Mouse (Mus musculus): Measurements from ENCODE around the gene Tmem121b.

Tmem121b gene

DNA sequence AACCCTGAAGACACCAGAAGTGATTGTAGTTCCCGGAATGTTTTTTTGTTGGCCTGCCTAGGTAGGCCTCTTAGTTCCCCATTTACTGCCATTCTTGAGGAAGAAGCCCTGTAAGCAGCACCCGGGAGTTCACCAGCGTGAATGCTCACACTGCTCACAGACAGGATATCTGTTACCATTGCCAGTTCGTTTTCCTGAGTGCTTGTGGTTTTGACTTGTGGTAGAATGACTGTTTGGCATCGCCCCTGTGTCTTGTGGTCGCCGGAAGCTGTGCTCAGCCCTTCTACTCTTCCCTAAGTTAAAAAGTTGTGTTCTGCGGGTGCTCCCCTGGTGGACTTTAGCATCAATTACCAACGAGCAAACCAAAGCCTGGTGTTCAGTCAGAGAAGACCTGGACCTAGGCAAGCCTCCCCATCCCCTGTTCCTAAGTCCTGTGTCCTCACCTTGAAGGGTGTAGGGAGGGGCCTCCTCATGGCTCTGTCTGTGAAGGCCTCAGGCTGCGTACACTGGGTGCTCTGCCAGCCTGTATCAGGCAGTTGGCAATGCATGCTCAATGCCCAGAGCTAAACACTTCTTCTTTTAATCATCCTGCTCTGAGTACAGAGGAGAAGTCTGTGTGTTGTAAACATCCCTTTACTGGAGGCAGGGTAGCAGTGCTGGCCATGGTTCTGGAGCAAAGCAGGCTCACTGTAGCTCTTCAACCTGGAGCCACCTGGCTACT, 26.8 kb downstream of the Tmem121b start:
- peak; percentile 69 to 77 for DNase-seq (ENCODE audit: low read depth in 2 of 2, low spot score in 2 of 2)

DNA sequence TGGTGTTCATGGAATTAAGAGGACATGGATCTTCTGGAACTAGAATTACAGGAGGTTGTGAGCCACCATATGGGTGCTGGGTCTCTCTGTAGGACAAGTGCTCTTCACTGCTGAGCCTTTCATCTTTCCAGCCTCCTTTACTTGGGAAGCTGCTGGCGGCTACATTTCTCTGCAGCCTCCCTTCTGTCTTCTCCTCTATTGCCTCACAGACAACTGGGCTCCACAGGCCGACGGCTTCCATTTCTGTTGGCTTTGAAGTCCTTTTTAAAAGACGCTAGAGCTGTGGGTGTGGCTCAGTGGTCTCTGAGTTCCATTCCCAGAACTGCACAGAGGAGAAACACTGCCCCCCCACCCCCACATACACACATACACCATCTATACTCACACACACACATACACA, 28.2 kb downstream of the Tmem121b start:
- no peak for DNase-seq (ENCODE audit: low read depth in 2 of 2, low spot score in 2 of 2)

- DNase-seq (ENCODE audit: low read depth in 2 of 2, low spot score in 2 of 2) = no peak
These were observed 29.1 kb downstream of the Tmem121b start for GRCm38 (mm10) chr6:120464406-120464939.

DNA sequence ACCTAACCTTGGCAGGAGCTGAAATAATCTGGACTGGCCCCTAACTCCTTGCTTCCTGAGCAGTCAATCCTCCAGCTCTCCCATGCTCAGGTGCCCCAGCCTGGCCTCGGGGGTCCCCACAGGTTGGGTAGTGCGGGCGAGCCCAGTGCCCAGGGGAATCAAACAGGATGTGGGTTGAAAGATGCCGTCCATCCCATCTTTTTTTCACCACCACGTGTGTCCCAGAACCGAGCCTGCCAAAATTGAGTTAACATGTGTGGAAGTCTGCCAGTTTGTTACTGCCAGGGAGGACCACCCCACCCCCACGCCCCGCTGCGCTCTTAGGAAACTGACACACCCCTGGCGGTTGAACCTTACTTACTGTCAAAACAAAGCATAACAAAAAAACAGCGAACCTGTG, 29.7 kb downstream of the Tmem121b start:
- DNase-seq (ENCODE audit: low read depth in 2 of 2, low spot score in 2 of 2) = peak; percentile 31 to 55

DNA sequence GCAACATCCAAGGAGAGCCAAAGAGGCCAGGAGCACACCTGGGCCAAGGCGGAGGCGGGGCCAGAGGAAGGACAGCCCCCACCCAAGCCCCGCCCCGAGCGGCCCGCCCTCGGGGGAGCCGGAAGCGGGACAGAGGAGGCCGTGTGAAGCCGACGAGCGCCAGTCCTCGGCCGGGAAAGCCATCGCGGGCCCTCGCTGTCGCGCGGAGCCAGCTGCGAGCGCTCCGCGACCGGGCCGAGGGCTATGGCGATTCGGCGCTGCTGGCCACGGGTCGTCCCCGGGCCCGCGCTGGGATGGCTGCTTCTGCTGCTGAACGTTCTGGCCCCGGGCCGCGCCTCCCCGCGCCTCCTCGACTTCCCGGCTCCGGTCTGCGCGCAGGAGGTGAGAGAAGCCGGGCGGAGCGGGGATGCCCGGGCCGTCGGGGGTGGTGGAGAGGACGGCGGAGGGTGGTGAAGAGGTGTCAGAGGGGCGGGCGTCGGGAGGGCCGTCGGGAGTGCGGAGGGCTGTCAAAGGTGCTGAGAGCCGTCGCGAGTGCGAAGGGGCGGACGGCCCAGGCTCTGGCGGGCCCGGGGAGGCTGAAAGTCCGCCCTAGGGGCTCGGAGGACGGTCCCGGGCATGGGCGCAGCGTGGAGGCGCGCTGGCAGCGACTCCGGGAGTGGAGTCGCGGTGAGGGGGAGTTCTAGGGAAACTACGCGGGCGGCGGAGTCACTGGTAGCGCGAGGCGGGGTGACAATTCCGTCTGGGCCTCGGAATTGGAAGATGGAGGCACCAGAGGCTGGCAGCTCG, 30.3 kb downstream of the Tmem121b start, which contains the start of gene Il17ra:
Gene Il17ra (plus strand): TSS at position 162 of the 786 bp plus-strand sequence.
- DNase-seq (ENCODE audit: low read depth in 2 of 2, low spot score in 2 of 2) = peak; percentile 78 to 87

DNA sequence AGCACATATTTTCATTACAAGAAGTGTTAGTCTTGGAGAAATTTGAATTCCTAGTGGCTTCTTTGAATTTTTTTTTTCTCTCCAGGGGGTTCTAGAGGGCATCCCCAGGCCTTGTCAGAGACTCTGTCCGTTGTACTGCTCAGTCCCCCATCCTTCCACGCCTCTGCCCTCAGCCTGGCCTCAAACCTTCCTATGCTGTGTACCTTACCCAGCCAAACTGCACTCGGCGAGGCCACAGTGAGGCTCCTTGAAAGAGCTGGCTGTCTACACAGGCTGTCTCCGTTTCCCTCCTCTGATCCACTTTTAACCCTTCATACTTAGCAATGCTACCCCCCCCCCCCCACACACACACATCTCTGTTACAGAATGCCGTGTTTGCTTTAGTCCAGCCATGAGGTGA, 31.4 kb downstream of the Tmem121b start:
- no peak for DNase-seq (ENCODE audit: low read depth in 2 of 2, low spot score in 2 of 2)

GRCm38 (mm10) chr6:120461217-120461616, 32.4 kb downstream of the Tmem121b start:
- no peak for DNase-seq (ENCODE audit: low read depth in 2 of 2, low spot score in 2 of 2)

DNA sequence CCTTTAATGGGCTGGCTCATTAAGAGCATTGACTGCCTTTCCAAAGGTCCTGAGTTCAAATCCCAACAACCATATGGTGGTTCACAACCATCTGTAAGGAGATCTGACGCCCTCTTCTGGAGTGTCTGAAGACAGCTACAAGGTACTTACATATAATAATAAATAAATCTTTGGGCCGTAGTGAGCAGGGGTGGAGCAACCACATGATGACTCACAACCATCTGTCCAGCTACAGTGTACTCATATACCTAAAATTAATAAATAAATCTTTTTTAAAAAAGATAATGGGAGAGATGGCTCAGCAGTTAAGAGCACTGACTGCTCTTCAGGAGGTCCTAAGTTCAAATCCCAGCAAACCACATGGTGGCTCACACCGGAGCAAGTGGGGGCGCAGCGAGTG, 35.9 kb downstream of the Tmem121b start:
- no peak for DNase-seq (ENCODE audit: low read depth in 2 of 2, low spot score in 2 of 2)

- peak in 1 of 2 experiments; percentile 45 for DNase-seq (ENCODE audit: low read depth in 2 of 2, low spot score in 2 of 2)
These were observed 36.5 kb downstream of the Tmem121b start for GRCm38 (mm10) chr6:120457074-120457473.

- no peak for DNase-seq (ENCODE audit: low read depth in 2 of 2, low spot score in 2 of 2)
These were observed 39.0 kb downstream of the Tmem121b start for GRCm38 (mm10) chr6:120454627-120455077.

DNA sequence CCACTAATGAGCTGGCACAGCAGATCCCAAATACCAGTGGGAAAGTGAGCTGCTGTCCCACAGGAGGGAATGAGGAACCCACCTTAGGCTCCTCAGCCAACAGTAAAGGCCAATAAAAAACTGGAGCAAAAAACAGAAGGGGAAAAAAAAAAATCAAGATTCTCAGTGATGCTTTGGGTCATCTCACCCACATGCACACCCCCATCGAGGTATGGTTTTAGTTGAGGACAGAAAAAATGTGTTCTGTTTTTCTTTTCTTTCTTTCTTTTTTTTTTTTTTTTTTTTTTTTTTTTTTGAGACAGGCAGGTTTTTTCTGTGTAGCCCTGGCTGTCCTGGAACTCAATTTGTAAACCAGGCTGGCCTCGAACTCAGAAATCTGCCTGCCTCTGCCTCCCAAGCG, 40.1 kb downstream of the Tmem121b start:
- DNase-seq (ENCODE audit: low read depth in 2 of 2, low spot score in 2 of 2) = no peak

DNA sequence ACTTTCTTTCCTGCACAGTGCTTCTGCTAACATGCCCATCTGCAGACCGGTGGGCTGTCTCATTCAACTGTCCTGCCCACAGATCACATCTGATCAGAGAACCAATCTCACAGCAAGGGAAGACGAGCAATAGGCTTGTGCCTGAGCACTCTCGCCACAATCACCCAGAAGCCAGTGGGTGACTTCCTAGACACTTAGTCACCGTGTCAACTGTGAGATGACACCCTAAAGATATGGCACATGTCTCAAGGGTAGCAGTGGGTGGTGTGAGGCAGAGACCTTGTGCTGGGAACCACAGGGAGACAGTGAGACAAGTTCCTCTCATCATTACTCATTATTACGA, 40.5 kb downstream of the Tmem121b start:
- DNase-seq (ENCODE audit: low read depth in 2 of 2, low spot score in 2 of 2) = no peak

- no peak for DNase-seq (ENCODE audit: low read depth in 2 of 2, low spot score in 2 of 2)
These were observed 41.1 kb downstream of the Tmem121b start for GRCm38 (mm10) chr6:120452384-120453102.

DNA sequence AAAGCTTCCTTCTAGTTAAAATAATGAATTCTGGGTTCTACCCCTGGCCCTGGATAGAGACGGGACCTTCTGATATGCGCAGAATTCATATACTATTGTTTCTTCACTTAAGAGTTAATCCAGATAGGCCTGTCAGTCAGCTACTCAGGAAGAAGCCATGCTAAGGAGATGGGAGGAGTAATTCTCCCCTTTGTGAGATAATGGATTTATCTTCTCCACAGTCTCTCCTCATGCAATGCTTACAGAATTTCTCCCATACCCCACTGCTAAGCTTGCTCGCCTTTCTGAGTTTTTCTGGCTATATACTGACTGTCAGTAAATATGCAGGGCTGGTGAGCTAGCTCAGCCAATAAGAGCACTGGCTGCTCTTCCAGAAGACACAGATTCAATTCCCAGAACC, 43.4 kb downstream of the Tmem121b start:
- DNase-seq (ENCODE audit: low read depth in 2 of 2, low spot score in 2 of 2) = no peak

DNA sequence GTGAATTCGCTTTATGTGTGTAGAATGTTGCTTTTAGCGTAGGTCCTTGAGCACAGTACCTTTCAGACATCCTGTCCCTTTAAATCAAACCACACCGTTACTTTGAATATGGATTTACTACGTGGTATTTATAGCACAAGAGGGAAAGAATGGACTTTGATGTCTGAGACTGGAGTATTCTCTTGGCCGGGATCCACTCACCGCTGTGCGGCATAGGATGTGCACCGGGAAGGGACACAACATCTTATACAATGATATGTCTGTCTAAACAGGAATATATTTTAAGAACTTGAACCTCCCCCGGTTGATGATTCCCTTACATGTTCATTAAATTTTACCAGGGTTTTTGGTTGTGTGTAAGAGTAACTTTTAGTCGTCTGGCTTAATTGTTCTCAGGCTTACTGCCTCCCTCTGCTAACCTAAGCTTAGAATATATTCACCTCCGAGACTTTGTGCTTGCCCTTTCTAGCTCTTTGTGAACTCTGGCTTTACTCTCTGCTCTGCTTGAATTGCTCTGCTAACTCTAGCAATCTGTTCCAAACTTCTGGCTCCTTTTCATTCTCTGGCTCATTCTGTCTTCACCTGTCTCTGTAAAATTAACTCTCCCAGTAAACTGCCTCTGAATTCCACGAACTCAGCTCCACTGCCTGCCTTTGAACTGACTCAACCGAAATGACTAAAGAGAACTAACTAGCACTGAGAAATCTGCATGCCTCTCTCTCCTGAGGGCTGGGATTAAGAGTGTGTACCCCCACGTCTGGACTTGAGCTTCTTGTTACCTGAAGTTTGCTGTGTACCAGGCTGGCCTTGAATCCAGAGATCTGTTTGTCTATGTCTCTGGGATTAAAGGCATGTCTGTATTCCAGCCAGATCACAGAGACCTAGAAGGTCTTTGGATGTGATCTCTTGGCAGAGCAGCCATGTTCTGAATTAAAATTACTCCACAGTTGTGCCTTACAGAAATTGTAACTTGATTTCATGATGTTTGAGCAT, 49.9 kb downstream of the Tmem121b start:
- DNase-seq (ENCODE audit: low read depth in 2 of 2, low spot score in 2 of 2) = no peak

DNA sequence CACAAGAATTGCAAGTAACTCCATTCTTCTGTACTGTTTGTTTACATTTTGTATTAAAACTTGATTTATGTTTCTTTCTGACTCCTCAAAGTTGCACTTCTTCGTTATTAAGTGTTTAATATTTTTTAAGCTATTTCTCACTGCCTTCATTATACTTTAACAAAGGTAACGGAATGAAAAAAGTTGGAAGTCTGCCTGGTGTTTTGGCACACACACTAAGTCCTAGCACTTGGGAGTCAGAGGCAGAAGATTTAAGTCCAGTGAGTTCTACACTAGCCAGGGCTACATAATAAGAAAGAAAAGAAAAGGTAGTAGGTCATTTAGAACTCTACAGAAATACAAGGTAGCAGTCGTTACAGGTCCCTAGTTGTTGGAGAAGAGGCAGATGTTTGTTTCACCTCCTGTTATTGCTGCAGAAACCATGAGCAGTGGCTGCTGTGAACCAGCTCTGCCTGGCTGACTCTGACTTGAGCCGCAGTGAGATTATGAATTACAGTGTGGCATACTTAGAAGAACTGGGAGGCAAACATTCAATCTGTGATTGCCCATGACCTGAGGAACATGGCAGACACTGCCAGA, 51.3 kb downstream of the Tmem121b start:
- DNase-seq (ENCODE audit: low read depth in 2 of 2, low spot score in 2 of 2) = no peak
